In genomic region chr6:134151853-134152505, GRCm38 (mm10) we compare ENCODE assay signal across 8 mouse cellular contexts.
A peak's percentile ranks its signal among the peaks of the same experiment; 100 is the strongest.
DNase-seq lines count a peak whose midpoint lies in the region; ATAC-seq and TF ChIP-seq lines count a peak whose summit lies in the region.

No protein-coding gene starts in this region.

- no peak for ATAC-seq in midbrain, embryonic 15.5 days (replicated peaks)
- ATAC-seq in intestine, embryonic 15.5 days = 0 out of 2 replicates have a peak, but pooled peaks have one; percentile 11

- no peak overlapping the region for H3K4me3 ChIP-seq in midbrain, embryonic 10.5 days
- no peak overlapping the region for H3K4me3 ChIP-seq in midbrain, embryonic 15.5 days
- H3K4me3 ChIP-seq in intestine, embryonic 15.5 days (replicated peaks) = no peak overlapping the region
- no peak overlapping the region for H3K4me3 ChIP-seq in cerebellum, adult 2 months (replicated peaks; ENCODE audit: insufficient read depth, low read depth, low read length)

- no peak for TF ChIP-seq POLR2A in cerebellum, adult 2 months (IDR thresholded peaks at IDR 0.05; ENCODE audit: borderline replicate concordance, insufficient read depth, low read length)

- H3K36me3 ChIP-seq in midbrain, embryonic 10.5 days = no peaks in the 10 kb centered on the region
- no peaks in the 10 kb centered on the region for H3K36me3 ChIP-seq in midbrain, embryonic 15.5 days (replicated peaks)
- H3K36me3 ChIP-seq in intestine, embryonic 15.5 days = no peaks in the 10 kb centered on the region

- H3K27ac ChIP-seq in midbrain, embryonic 10.5 days (replicated peaks) = 0 out of 2 replicates have a peak overlapping the region, but pooled peaks have one; percentile 23
- H3K27ac ChIP-seq in midbrain, embryonic 15.5 days = no peak overlapping the region
- peak overlapping the region; percentile 75 for H3K27ac ChIP-seq in intestine, embryonic 15.5 days
- no peak overlapping the region for H3K27ac ChIP-seq in cerebellum, adult 2 months (ENCODE audit: insufficient read depth, low read length)

- 78% methylated on average over 9 of the region's 9 CpGs for WGBS in midbrain, embryonic 10.5 days
- WGBS in midbrain, embryonic 15.5 days = 66% methylated on average over 9 of the region's 9 CpGs
- 36% methylated on average over 9 of the region's 9 CpGs for WGBS in intestine, embryonic 15.5 days
- WGBS in cerebellum, adult 2 months = 62% methylated on average over 9 of the region's 9 CpGs

- H3K4me1 ChIP-seq in midbrain, embryonic 10.5 days = peaks cover 53% of the 10 kb centered on the region
- peaks cover 39% of the 10 kb centered on the region for H3K4me1 ChIP-seq in midbrain, embryonic 15.5 days
- H3K4me1 ChIP-seq in intestine, embryonic 15.5 days (replicated peaks) = peaks cover 36% of the 10 kb centered on the region
- peaks cover 3% of the 10 kb centered on the region; the same call in 1 of the 2 replicates for H3K4me1 ChIP-seq in cerebellum, adult 2 months (ENCODE audit: control insufficient read depth, insufficient read depth, low read length)

- no peak for DNase-seq in midbrain, embryonic 10.5 days (ENCODE audit: low spot score)
- DNase-seq in frontal cortex, postnatal 14 days (ENCODE audit: low spot score in 2 of 2) = peak; percentile 38 to 49
- peak; percentile 38 to 55 for DNase-seq in left cerebral cortex, postnatal 36 days (ENCODE audit: low spot score in 2 of 2)
- peak; percentile 56 for DNase-seq in right cerebral cortex, postnatal 25 days
- no peak for DNase-seq in cerebellum, postnatal 10 days
- DNase-seq in cerebellum, adult 2 months = no peak

- intact Hi-C loops in left cerebral cortex, postnatal 36 days (cut with DNase I) = loop anchor here (5.0 kb wide), 3 partner anchors 35 to 115 kb away; partner anchors contain the start of gene Etv6

- no peak overlapping the region for H3K9ac ChIP-seq in midbrain, embryonic 15.5 days
- H3K9ac ChIP-seq in intestine, embryonic 15.5 days = no peak overlapping the region

- H3K4me2 ChIP-seq in midbrain, embryonic 15.5 days = no peak overlapping the region
- H3K4me2 ChIP-seq in intestine, embryonic 15.5 days (replicated peaks) = peak overlapping the region; percentile 34

- no peak for TF ChIP-seq CTCF in cerebellum, adult 2 months (IDR thresholded peaks at IDR 0.05; ENCODE audit: borderline replicate concordance, insufficient read depth, low read depth, low read length)

- no peaks in the 10 kb centered on the region for H3K27me3 ChIP-seq in midbrain, embryonic 10.5 days (ENCODE audit: low read depth, poor library complexity, severe bottlenecking)
- no peaks in the 10 kb centered on the region for H3K27me3 ChIP-seq in midbrain, embryonic 15.5 days (replicated peaks)
- H3K27me3 ChIP-seq in intestine, embryonic 15.5 days (replicated peaks) = no peaks in the 10 kb centered on the region
- no peaks in the 10 kb centered on the region for H3K27me3 ChIP-seq in cerebellum, adult 2 months (ENCODE audit: control insufficient read depth, insufficient read depth, low read length)

- no peaks in the 10 kb centered on the region for H3K9me3 ChIP-seq in midbrain, embryonic 10.5 days (replicated peaks)
- H3K9me3 ChIP-seq in midbrain, embryonic 15.5 days = no peaks in the 10 kb centered on the region
- H3K9me3 ChIP-seq in intestine, embryonic 15.5 days = no peaks in the 10 kb centered on the region

Comparison
In these comparisons a context has a peak if more than half of its experiments do, and no peak if none do; other contexts are left out.
1. H3K27ac ChIP-seq: peak in midbrain, embryonic 10.5 days (single experiment) and intestine, embryonic 15.5 days (single experiment); none in midbrain, embryonic 15.5 days (single experiment) and cerebellum, adult 2 months (single experiment).
2. DNase-seq: peak in frontal cortex, postnatal 14 days (2 of 2), left cerebral cortex, postnatal 36 days (2 of 2) and right cerebral cortex, postnatal 25 days (single experiment); none in midbrain, embryonic 10.5 days (single experiment), cerebellum, postnatal 10 days (0 of 2) and cerebellum, adult 2 months (0 of 2).